Mouse (Mus musculus) E14TG2a.4 (cell line): ENCODE data around the gene Tmem131l.

Experiments
- CTCF ChIP-seq: conservative IDR thresholded peaks from 2 replicates; pipeline ENCODE4 v1.5.1; 2014; ENCODE audit warnings: low read length
- POU5F1 ChIP-seq: IDR thresholded peaks from 2 replicates; pipeline ENCODE4 v1.6.1; 2014; ENCODE audit warnings: low read length, borderline replicate concordance

DNA sequence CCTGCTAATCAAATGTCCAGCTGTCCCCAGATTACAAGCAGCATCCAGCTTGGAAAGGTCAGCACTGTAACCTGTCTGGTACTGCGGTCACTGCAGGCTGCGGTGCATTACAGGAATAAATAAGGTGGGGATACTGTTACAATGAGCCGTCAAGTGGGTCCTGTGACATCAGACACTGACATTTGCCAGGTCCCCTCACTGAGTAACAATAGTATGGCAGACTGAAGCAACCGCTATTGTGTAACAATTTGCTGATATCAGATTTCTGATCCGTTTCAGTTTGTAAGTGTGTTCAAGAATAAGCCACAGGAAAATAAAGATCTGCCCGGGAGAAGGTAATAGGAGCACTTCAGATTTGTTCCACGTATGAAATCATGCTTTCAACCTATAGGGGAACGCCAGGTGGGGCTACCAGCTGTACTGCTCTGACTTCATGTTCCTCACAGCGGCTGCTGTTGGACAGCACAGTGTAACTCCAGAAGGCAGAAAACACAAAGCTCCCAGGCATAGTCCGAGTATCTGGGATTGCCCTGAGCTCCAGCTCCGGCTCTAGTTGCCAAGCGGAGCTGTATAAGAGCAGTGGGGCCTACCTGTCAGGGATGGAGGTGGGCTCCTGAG lies 139.1 kb downstream of the Tmem131l start:
- TF ChIP-seq CTCF (no peak), POU5F1 (no peak)
